Mouse (Mus musculus) ES-Bruce4 (cell line): ENCODE results near the gene Cdkl4.

ENCODE experiments used
- CTCF ChIP-seq: IDR thresholded peaks from one replicate; pipeline ENCODE4 v1.8.1; 2011; ENCODE audit warnings: low read depth, low read length
- EP300 ChIP-seq: IDR thresholded peaks from 2 replicates; pipeline ENCODE4 v1.6.1; 2011; ENCODE audit warnings: low read depth, low read length; ENCODE audit not compliant: insufficient read depth

DNA sequence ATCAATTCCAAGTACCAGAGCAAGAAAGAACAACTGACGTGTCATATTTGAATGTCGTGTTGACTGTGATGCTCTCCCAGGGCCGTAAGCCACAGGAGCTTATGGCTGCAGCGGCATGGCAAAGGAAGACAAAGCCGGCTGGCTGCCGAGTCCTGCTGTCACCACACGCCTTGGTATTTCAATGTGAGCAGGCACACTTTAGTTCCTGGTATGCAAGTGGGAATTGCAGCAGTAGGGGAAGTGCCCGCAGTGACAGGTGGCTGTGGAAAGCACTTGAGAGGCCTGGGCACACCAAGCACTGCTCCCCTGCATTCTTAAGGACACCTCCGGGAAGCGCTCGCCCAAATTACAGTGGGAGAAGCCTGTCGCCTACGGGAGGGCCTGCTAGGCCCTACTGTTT lies 41.9 kb upstream of the Cdkl4 start:
- TF ChIP-seq EP300: no peak
- no peak for TF ChIP-seq CTCF
